Mouse (Mus musculus): ENCODE measurements around the gene Bcl2l14.

- no peak for TF ChIP-seq GATA1 (IDR thresholded peaks at IDR 0.05; ENCODE audit: borderline replicate concordance, low read length)
- no peak for TF ChIP-seq FLI1 (IDR thresholded peaks at IDR 0.05; ENCODE audit: low read length)
These were observed 18.4 kb downstream of the Bcl2l14 start for GRCm38 (mm10) chr6:134414532-134414883.

Measured in megakaryocyte, embryonic 14.5 days (primary cell).